Mouse (Mus musculus) fat pad, adult 2 months (tissue): ENCODE measurements around the gene Lgals1.

Source experiments
- DNase-seq: peaks from one replicate; pipeline ENCODE4 v3.0.0-alpha.2; 2011; ENCODE audit warnings: low read depth, low spot score; ENCODE audit errors: extremely low read depth

The Lgals1 gene

GRCm38 (mm10) chr15:78908982-78909381, 17.5 kb upstream of the Lgals1 start:
- no peak for DNase-seq

GRCm38 (mm10) chr15:78912040-78912439, 14.5 kb upstream of the Lgals1 start:
- no peak for DNase-seq

- DNase-seq, result peak; percentile 74
These were observed 12.9 kb upstream of the Lgals1 start, which contains the start of gene Pdxp for GRCm38 (mm10) chr15:78913632-78914090. Pdxp (plus strand) TSS chr15:78913919.

GRCm38 (mm10) chr15:78914091-78914822, 12.3 kb upstream of the Lgals1 start:
- DNase-seq, result no peak

GRCm38 (mm10) chr15:78914823-78915659, 11.5 kb upstream of the Lgals1 start:
- no peak for DNase-seq

- DNase-seq, result no peak
These were observed 10.9 kb upstream of the Lgals1 start for GRCm38 (mm10) chr15:78915660-78916017.

GRCm38 (mm10) chr15:78916052-78916826, 10.3 kb upstream of the Lgals1 start:
- DNase-seq, result no peak

GRCm38 (mm10) chr15:78918126-78918525, 8.4 kb upstream of the Lgals1 start:
- DNase-seq, result no peak

GRCm38 (mm10) chr15:78919914-78920313, 6.6 kb upstream of the Lgals1 start:
- no peak for DNase-seq

- DNase-seq, result no peak
These were observed 3.8 kb upstream of the Lgals1 start for GRCm38 (mm10) chr15:78922700-78923099.

GRCm38 (mm10) chr15:78923585-78923984, 2.9 kb upstream of the Lgals1 start:
- DNase-seq, result no peak

GRCm38 (mm10) chr15:78925129-78925528, 1.4 kb upstream of the Lgals1 start:
- DNase-seq, result no peak

- no peak for DNase-seq
These were observed 679 bp downstream of the Lgals1 start for GRCm38 (mm10) chr15:78927021-78927787.

- no peak for DNase-seq
These were observed 1.4 kb downstream of the Lgals1 start for GRCm38 (mm10) chr15:78927788-78928457.

GRCm38 (mm10) chr15:78928539-78928938, 2.0 kb downstream of the Lgals1 start:
- no peak for DNase-seq

GRCm38 (mm10) chr15:78930192-78930706, 3.7 kb downstream of the Lgals1 start:
- DNase-seq, result no peak

GRCm38 (mm10) chr15:78930801-78931426, 4.4 kb downstream of the Lgals1 start:
- DNase-seq, result no peak

- DNase-seq, result no peak
These were observed 5.1 kb downstream of the Lgals1 start for GRCm38 (mm10) chr15:78931577-78931976.

GRCm38 (mm10) chr15:78934784-78935320, 8.3 kb downstream of the Lgals1 start, which contains the start of gene Nol12:
Nol12 (plus strand) TSS chr15:78934933.
- no peak for DNase-seq
